Mouse (Mus musculus) left cerebral cortex, adult 18-20 months (tissue): ENCODE results near the gene Gpr34. TPM values are rescaled to one million over a fixed set of nuclear protein-coding genes. Genes with fewer than 3 reads are reported as not detected.

Experiments used
- DNase-seq, 2 experiments: peaks; one replicate each; pipeline ENCODE4 v3.0.0; 2021 to 2022; ENCODE audit warnings: low spot score in 2 of 2, mixed read lengths in 1 of 2
- long read RNA-seq, 2 experiments: library from polyadenylated mRNA; stranded (forward); transcript quantifications; one replicate each; pipeline ENCODE4 v2.0.0; 2021
- total RNA-seq, 2 experiments: library from RNA; stranded (reverse); gene quantifications; 2 replicates each; pipeline ENCODE4 v1.2.3; 2021

Gpr34 gene
- total RNA-seq: 10 to 100 TPM; 10.8 to 17.5 TPM
- long read RNA-seq, experiment 1, transcript Gpr34-202 (3 exons, 1,898 nt): major isoform, 10 of 17 reads
- long read RNA-seq, experiment 1, partial matches to known transcripts: 2 of 17 reads
- long read RNA-seq, experiment 1, other reads (novel, unspliced or antisense): 3 of 17 reads
- long read RNA-seq, experiment 2, transcript Gpr34-202 (3 exons, 1,898 nt): major isoform, 14 of 18 reads
- long read RNA-seq, experiment 2, partial matches to known transcripts: 0 of 18 reads
- long read RNA-seq, experiment 2, other reads (novel, unspliced or antisense): 2 of 18 reads

GRCm38 (mm10) chrX:13631599-13632283 is at the start of gene Gpr34:
TSS of gene Gpr34 (plus strand) at chrX:13632089.
- DNase-seq: no peak

- DNase-seq: no peak
These were observed 32.5 kb upstream of the Gpr34 start for GRCm38 (mm10) chrX:13599373-13599772.

- DNase-seq: no peak
These were observed 31.9 kb upstream of the Gpr34 start for GRCm38 (mm10) chrX:13599966-13600365.

- DNase-seq: no peak
These were observed 25.1 kb upstream of the Gpr34 start for GRCm38 (mm10) chrX:13606741-13607140.

- DNase-seq: no peak
These were observed 24.1 kb upstream of the Gpr34 start for GRCm38 (mm10) chrX:13607752-13608151.

GRCm38 (mm10) chrX:13611114-13611513 is 20.8 kb upstream of the Gpr34 start:
- DNase-seq: no peak

GRCm38 (mm10) chrX:13612115-13612514 is 19.8 kb upstream of the Gpr34 start:
- DNase-seq: no peak

- DNase-seq: no peak
These were observed 15.2 kb upstream of the Gpr34 start for GRCm38 (mm10) chrX:13616726-13617125.

- no peak for DNase-seq
These were observed 14.6 kb upstream of the Gpr34 start for GRCm38 (mm10) chrX:13617294-13617693.

GRCm38 (mm10) chrX:13618476-13618875 is 13.4 kb upstream of the Gpr34 start:
- DNase-seq: no peak

- no peak for DNase-seq
These were observed 10.4 kb upstream of the Gpr34 start for GRCm38 (mm10) chrX:13621473-13621872.

GRCm38 (mm10) chrX:13622654-13623053 is 9.2 kb upstream of the Gpr34 start:
- no peak for DNase-seq

GRCm38 (mm10) chrX:13636398-13636797 is 4.5 kb downstream of the Gpr34 start:
- no peak for DNase-seq

- DNase-seq: no peak
These were observed 7.0 kb downstream of the Gpr34 start for GRCm38 (mm10) chrX:13638894-13639293.

GRCm38 (mm10) chrX:13651889-13652288 is 20.0 kb downstream of the Gpr34 start:
- no peak for DNase-seq

- no peak for DNase-seq
These were observed 20.4 kb downstream of the Gpr34 start for GRCm38 (mm10) chrX:13652291-13652690.

GRCm38 (mm10) chrX:13655005-13655421 is 23.1 kb downstream of the Gpr34 start:
- peak; percentile 9 to 22 for DNase-seq

GRCm38 (mm10) chrX:13655906-13656305 is 24.0 kb downstream of the Gpr34 start:
- no peak for DNase-seq

GRCm38 (mm10) chrX:13656721-13657120 is 24.8 kb downstream of the Gpr34 start:
- peak; percentile 45 to 53 for DNase-seq

GRCm38 (mm10) chrX:13658616-13659140 is 26.8 kb downstream of the Gpr34 start:
- no peak for DNase-seq

GRCm38 (mm10) chrX:13659201-13659890 is 27.5 kb downstream of the Gpr34 start:
- DNase-seq: no peak

GRCm38 (mm10) chrX:13661063-13661462 is 29.2 kb downstream of the Gpr34 start, which contains the start of gene Gpr82:
TSS of gene Gpr82 (plus strand) at chrX:13661363.
- DNase-seq: no peak
